Mouse (Mus musculus) neural tube, embryonic 11.5 days (tissue): Measurements from ENCODE around the gene Ppm1d. TPM values are rescaled to one million over a fixed set of nuclear protein-coding genes. Genes with fewer than 3 reads are reported as not detected.

Experiments used
- ATAC-seq: fragments of 200-750 bp; cut with Nextera tagmentation; 2 replicates; pipeline ENCODE4 v1.8.0; 2017; ENCODE audit warnings: moderate number of reproducible peaks, mild to moderate bottlenecking, moderate TSS enrichment, moderate library complexity; ENCODE audit not compliant: insufficient read depth, low FRiP score, low TSS enrichment
- DNase-seq: peaks from one replicate; pipeline ENCODE4 v3.0.0-alpha.2; 2015; ENCODE audit warnings: low spot score
- H3K27ac ChIP-seq: fragments of 300-500 bp; sonication (generic); 2 replicates; pipeline ENCODE4 v1.5.1; 2014; ENCODE audit warnings: low read depth, mild to moderate bottlenecking, low read length
- H3K27me3 ChIP-seq: fragments of 300-500 bp; sonication (generic); 2 replicates; pipeline ENCODE4 v1.6.1; 2014; ENCODE audit warnings: mild to moderate bottlenecking, low read length, mixed read lengths; ENCODE audit not compliant: control insufficient read depth, insufficient read depth
- H3K36me3 ChIP-seq: fragments of 300-500 bp; sonication (generic); 2 replicates; pipeline ENCODE4 v1.6.1; 2014; ENCODE audit warnings: mild to moderate bottlenecking, low read length, moderate library complexity, mixed read lengths; ENCODE audit not compliant: control insufficient read depth, insufficient read depth
- H3K4me1 ChIP-seq: fragments of 300-500 bp; sonication (generic); 2 replicates; pipeline ENCODE4 v1.6.1; 2014; ENCODE audit warnings: low read length, mixed read lengths; ENCODE audit not compliant: control insufficient read depth, insufficient read depth
- H3K4me2 ChIP-seq: fragments of 300-500 bp; sonication (generic); 2 replicates; pipeline ENCODE4 v1.6.1; 2014; ENCODE audit warnings: low read depth, mild to moderate bottlenecking, moderate library complexity
- H3K4me3 ChIP-seq: fragments of 300-500 bp; sonication (generic); 2 replicates; pipeline ENCODE4 v1.5.1; 2014; ENCODE audit warnings: low read depth, low read length
- H3K9ac ChIP-seq: fragments of 300-500 bp; sonication (generic); 2 replicates; pipeline ENCODE4 v1.6.1; 2014; ENCODE audit warnings: mild to moderate bottlenecking, low read length
- H3K9me3 ChIP-seq: fragments of 300-500 bp; sonication (generic); 2 replicates; pipeline ENCODE4 v1.6.1; 2016; ENCODE audit warnings: low read length; ENCODE audit not compliant: control insufficient read depth
- WGBS: fragments of 180-500 bp; shearing (Covaris S2); extraction: QIAGEN DNeasy Blood & Tissue Kit; methylation state at CpG from one replicate; pipeline ENCODE4 v1.1.7; 2014; 5-methylcytosine and 5-hydroxymethylcytosine counted together
- polyA plus RNA-seq: library from polyadenylated mRNA; unstranded; fragments of >200 nt; fragmentation: Nextera tagmentation; extraction: Ambion mirVana; gene quantifications from 2 replicates; pipeline ENCODE4 v1.2.1, GENCODE M21; 2014

The Ppm1d gene
- polyA plus RNA-seq, 1 experiment from 2014 or later, result 28.0 TPM

- no peak overlapping the region for H3K27ac ChIP-seq
- DNase-seq (no peak), ATAC-seq (no peak)
- H3K36me3 ChIP-seq, result no peaks in the 10 kb centered on the region
- H3K4me3 ChIP-seq, result no peak overlapping the region
- H3K9ac ChIP-seq, result no peak overlapping the region
- H3K4me2 ChIP-seq, result no peak overlapping the region
- H3K4me1 ChIP-seq, result no peaks in the 10 kb centered on the region
- 80% methylated on average over 15 of the region's 15 CpGs for WGBS
- no peaks in the 10 kb centered on the region for H3K27me3 ChIP-seq
- H3K9me3 ChIP-seq, result no peaks in the 10 kb centered on the region
Observed at GRCm38 (mm10) chr11:85281219-85281878, 29.7 kb upstream of the Ppm1d start.

GRCm38 (mm10) chr11:85297953-85298352, 13.1 kb upstream of the Ppm1d start:
- no peak overlapping the region for H3K9ac ChIP-seq
- ATAC-seq (no peak), DNase-seq (no peak)
- H3K27me3 ChIP-seq, result no peaks in the 10 kb centered on the region
- H3K4me2 ChIP-seq, result no peak overlapping the region
- H3K4me1 ChIP-seq, result no peaks in the 10 kb centered on the region
- no peaks in the 10 kb centered on the region for H3K36me3 ChIP-seq
- H3K27ac ChIP-seq, result no peak overlapping the region
- H3K4me3 ChIP-seq, result no peak overlapping the region
- 88% methylated on average over 13 of the region's 13 CpGs for WGBS
- no peaks in the 10 kb centered on the region for H3K9me3 ChIP-seq

GRCm38 (mm10) chr11:85299880-85300279, 11.2 kb upstream of the Ppm1d start:
- Histone ChIP-seq H3K9me3 (no peaks in the 10 kb centered on the region), H3K4me1 (no peaks in the 10 kb centered on the region), H3K4me2 (no peak overlapping the region), H3K4me3 (no peak overlapping the region), H3K9ac (no peak overlapping the region), H3K27me3 (no peaks in the 10 kb centered on the region), H3K36me3 (no peaks in the 10 kb centered on the region), H3K27ac (no peak overlapping the region)
- DNase-seq (no peak), ATAC-seq (no peak)
- 90% methylated on average over 2 of the region's 2 CpGs for WGBS

GRCm38 (mm10) chr11:85301161-85301560, 9.9 kb upstream of the Ppm1d start:
- Histone ChIP-seq H3K36me3 (no peaks in the 10 kb centered on the region), H3K4me2 (no peak overlapping the region), H3K9me3 (no peaks in the 10 kb centered on the region), H3K27ac (no peak overlapping the region), H3K9ac (no peak overlapping the region), H3K4me3 (no peak overlapping the region), H3K27me3 (no peaks in the 10 kb centered on the region), H3K4me1 (no peaks in the 10 kb centered on the region)
- 91% methylated on average over 3 of the region's 3 CpGs for WGBS
- ATAC-seq, result no peak
- no peak for DNase-seq

GRCm38 (mm10) chr11:85301836-85302235, 9.2 kb upstream of the Ppm1d start:
- no peaks in the 10 kb centered on the region for H3K27me3 ChIP-seq
- WGBS, result 67% methylated on average over 2 of the region's 2 CpGs
- H3K4me2 ChIP-seq, result no peak overlapping the region
- H3K36me3 ChIP-seq, result no peaks in the 10 kb centered on the region
- no peaks in the 10 kb centered on the region for H3K4me1 ChIP-seq
- no peak for ATAC-seq
- H3K27ac ChIP-seq, result no peak overlapping the region
- no peak overlapping the region for H3K4me3 ChIP-seq
- H3K9me3 ChIP-seq, result no peaks in the 10 kb centered on the region
- H3K9ac ChIP-seq, result no peak overlapping the region
- DNase-seq, result no peak

- Histone ChIP-seq H3K27me3 (no peaks in the 10 kb centered on the region), H3K27ac (no peak overlapping the region), H3K4me1 (no peaks in the 10 kb centered on the region), H3K4me2 (no peak overlapping the region), H3K9me3 (no peaks in the 10 kb centered on the region), H3K36me3 (no peaks in the 10 kb centered on the region), H3K9ac (no peak overlapping the region), H3K4me3 (no peak overlapping the region)
- DNase-seq (no peak), ATAC-seq (no peak)
- 68% methylated on average over 4 of the region's 4 CpGs for WGBS
Observed at GRCm38 (mm10) chr11:85306577-85307260, 4.3 kb upstream of the Ppm1d start.

GRCm38 (mm10) chr11:85308799-85309198, 2.2 kb upstream of the Ppm1d start:
- H3K9ac ChIP-seq, result no peak overlapping the region
- DNase-seq (peak; percentile 19), ATAC-seq (no peak)
- H3K9me3 ChIP-seq, result no peaks in the 10 kb centered on the region
- peaks cover 7% of the 10 kb centered on the region; the same call in 1 of the 2 replicates for H3K4me1 ChIP-seq
- H3K4me3 ChIP-seq, result no peak overlapping the region
- H3K36me3 ChIP-seq, result no peaks in the 10 kb centered on the region
- H3K4me2 ChIP-seq, result no peak overlapping the region
- no peak overlapping the region for H3K27ac ChIP-seq
- WGBS, result 75% methylated on average over 2 of the region's 2 CpGs
- H3K27me3 ChIP-seq, result no peaks in the 10 kb centered on the region

GRCm38 (mm10) chr11:85310407-85310712, 684 bp upstream of the Ppm1d start:
- no peaks in the 10 kb centered on the region for H3K9me3 ChIP-seq
- no peaks in the 10 kb centered on the region for H3K27me3 ChIP-seq
- peak overlapping the region; percentile 66 for H3K4me3 ChIP-seq
- 0 out of 2 replicates have a peak, but pooled peaks cover 3% of the 10 kb centered on the region for H3K36me3 ChIP-seq
- peaks cover 7% of the 10 kb centered on the region; the same call in 1 of the 2 replicates for H3K4me1 ChIP-seq
- no peak for DNase-seq
- no peak overlapping the region for H3K27ac ChIP-seq
- no peak for ATAC-seq
- WGBS, result 2% methylated on average over 15 of the region's 15 CpGs
- peak overlapping the region; percentile 81 for H3K4me2 ChIP-seq
- peak overlapping the region; percentile 72 for H3K9ac ChIP-seq
